Mouse (Mus musculus) layer of hippocampus, postnatal 14 days (tissue): ENCODE data around the gene Cdh3. TPM values are rescaled to one million over a fixed set of nuclear protein-coding genes. Genes with fewer than 3 reads are reported as not detected.

Experiments
- DNase-seq, 2 experiments: peaks; one replicate each; pipeline ENCODE4 v3.0.0; 2021 to 2022; ENCODE audit warnings: low spot score in 2 of 2, mixed read lengths in 1 of 2
- total RNA-seq, 2 experiments: library from RNA; stranded (reverse); gene quantifications; 2 replicates each; pipeline ENCODE4 v1.2.3; 2021

Gene Cdh3
- total RNA-seq, 2 experiments from 2014 or later: 0.12 to 1.5 TPM

- DNase-seq: no peak
Measured at GRCm38 (mm10) chr8:106526725-106527124, 16.0 kb downstream of the Cdh3 start.

DNA sequence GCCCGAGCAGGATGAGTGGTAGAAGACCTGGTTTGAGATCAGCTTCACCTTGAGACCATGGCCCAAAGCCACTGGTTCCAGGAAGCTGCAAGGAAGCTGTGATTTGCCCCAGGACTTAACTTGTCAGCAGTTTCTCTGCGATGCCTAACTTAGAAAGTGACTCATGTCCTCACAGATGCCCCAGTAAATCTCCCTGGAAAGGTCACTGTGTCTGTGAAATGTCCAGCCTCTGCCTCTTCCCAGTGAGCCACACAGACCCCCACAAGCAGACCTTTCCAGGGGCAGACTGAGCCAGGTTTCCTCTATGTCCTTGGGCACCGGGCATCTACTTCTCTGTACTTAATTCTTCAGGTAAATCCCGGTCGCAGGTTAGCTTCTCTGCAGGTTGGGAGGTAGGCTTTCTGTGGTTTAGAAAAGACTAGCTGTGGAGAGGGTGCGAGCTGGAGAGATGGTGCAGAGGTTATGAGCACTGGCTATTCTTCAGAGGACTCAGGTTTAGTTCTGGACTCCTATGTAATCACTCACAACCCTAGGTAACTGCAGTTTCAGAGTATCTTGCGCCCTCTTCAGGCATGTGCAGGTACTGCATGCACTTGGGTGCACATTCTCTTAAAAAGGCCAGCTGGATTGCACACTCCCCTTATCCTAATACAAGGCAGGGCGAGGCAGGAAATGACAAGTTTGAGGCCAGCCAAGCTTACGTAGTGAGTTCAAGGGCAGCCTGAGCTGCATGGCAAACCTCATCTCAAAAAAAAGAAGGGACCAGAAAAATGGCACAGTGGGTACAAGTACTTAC, 16.7 kb downstream of the Cdh3 start:
- no peak for DNase-seq

DNA sequence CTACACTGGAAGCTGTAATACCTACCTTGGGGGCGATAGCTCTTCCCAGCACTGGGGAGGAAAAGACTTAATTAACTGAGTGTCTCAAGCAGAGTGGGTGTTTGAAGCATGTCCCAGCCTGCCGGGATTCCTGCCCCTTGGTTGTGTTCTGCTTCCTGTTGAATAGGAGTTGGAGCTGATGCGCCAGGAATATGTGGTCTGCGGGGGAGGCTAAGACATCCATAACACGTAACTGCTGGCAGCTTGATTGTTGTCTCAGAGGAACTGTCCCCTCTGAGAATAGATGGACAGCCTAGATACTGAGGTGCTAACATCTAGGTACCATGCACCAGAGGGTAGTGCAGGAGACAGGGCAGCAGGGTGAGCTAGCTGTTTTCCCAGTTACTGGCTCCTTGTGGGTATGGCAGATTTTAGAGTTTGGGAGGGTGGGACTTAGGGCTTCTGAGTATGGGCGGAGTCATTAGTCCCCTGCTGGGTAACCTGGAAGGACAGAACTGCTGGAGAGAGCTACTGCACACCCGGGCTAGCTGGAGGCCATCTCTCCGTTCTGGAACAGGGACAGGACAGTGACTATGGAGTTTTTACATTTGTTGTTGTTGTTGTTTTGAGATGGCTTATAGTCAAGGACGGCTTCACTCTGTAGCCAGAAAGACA, 18.0 kb downstream of the Cdh3 start:
- DNase-seq: no peak

DNA sequence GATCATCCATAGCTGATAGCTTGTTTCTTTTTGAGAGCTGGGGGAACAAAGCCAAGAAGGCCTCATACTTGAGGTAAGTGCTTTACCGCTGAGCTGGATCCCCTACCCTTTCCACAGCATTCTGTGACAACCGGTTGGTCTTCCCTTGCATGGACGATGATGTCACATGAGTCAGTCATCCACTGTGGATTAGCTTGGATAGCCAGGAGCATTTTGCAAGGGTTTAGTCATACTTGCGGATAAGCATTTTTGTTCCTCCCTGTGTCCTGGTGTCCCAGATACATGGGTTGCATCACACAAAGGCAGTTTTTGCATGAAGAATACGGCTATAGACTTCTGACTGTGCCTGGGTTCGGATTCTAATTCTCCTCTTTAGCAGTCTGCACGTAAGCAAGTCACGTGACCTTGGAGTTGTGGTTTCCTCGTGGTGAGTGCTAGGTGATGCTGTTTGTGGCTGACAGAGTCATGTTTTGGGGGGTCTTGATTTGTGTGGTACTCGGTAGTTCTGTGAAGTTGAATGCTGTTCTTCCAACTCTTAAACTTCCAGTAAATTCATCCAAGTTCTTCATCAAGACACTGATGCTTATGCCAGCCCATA, 19.3 kb downstream of the Cdh3 start:
- DNase-seq: no peak

DNA sequence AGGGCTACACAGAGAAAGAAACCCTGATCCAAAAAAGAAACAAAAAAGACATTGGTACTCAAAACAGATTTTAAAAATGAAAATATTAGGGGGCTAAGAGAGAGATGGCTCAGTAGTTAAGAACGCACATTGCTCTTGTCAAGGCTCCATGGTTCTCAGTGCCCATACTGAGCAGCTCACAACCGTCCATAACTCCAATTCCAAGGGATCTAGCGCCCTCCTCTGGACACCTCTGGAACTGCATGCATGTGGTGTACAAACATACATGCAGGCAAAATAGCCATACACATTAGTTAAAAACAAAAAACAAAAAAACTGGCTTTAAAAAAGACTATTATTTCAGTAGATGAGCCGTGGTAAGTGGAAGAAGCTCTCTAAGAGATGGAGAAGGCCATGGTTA, 19.9 kb downstream of the Cdh3 start:
- no peak for DNase-seq

- no peak for DNase-seq
Measured at GRCm38 (mm10) chr8:106533709-106534108, 23.0 kb downstream of the Cdh3 start.

- peak; percentile 34 to 50 for DNase-seq
Measured at GRCm38 (mm10) chr8:106534449-106534848, 23.8 kb downstream of the Cdh3 start.

DNA sequence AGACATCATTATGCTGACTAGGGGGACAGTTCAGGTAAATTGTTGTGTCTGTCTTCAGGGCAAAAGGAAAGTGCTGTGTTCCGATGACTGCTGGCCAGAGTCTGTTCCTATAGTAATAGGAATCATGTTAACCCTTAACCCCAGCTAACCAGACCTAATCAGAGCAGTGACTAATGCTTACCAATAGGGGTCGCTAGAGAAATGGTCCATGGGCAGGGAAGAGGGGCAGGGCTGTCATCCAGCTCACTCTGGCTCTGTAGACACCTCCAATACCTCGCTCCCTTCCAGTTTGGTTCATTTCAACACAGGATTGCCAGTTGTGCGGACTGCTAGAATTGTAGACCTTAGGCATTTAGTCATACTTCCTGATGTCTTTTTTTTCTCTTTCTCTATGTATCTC, 24.8 kb downstream of the Cdh3 start:
- DNase-seq: no peak

GRCm38 (mm10) chr8:106539193-106539592, 28.5 kb downstream of the Cdh3 start:
- DNase-seq: no peak

- DNase-seq: no peak
Measured at GRCm38 (mm10) chr8:106541002-106541401, 30.3 kb downstream of the Cdh3 start.

GRCm38 (mm10) chr8:106543043-106543442, 32.4 kb downstream of the Cdh3 start:
- no peak for DNase-seq

GRCm38 (mm10) chr8:106545149-106545548, 34.5 kb downstream of the Cdh3 start:
- no peak for DNase-seq

DNA sequence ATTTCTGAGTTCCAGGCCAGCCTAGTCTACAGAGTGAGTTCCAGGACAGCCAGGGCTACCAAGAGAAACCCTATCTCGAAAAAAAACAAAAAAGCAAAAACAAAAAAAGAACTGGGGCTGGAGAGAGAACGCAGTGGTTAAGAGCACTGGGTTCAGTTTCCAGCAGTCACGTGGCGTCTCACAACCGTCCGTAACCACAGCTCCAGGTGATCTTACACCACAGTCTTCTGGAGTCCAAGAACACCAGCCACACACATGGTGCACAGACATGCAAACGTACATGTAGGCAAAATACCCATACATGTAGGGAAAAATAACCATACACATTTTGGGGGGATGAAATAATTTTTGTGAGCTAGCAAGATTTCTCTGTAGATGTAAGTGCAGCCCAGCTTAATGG, 36.1 kb downstream of the Cdh3 start:
- no peak for DNase-seq

GRCm38 (mm10) chr8:106548366-106548936, 37.8 kb downstream of the Cdh3 start:
- no peak for DNase-seq

DNA sequence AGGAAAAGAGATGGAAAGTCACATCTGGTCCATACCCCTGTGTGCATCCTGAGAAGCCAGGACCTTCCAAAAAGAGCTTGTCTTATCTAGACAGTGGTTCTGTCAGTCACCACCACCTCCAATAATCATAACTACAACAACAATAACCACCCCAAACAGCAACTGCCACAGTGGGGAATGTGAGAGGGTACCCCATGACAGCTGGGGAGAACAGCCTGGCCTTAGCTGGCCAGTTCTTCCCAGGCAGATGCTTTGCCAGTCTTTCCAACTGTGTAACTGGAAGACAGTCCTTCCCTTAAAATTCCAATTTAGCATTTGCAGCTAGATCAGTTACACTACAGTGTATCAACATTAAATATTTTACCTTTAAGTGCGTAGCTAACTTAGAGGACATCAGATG, 40.2 kb downstream of the Cdh3 start:
- DNase-seq: no peak

DNA sequence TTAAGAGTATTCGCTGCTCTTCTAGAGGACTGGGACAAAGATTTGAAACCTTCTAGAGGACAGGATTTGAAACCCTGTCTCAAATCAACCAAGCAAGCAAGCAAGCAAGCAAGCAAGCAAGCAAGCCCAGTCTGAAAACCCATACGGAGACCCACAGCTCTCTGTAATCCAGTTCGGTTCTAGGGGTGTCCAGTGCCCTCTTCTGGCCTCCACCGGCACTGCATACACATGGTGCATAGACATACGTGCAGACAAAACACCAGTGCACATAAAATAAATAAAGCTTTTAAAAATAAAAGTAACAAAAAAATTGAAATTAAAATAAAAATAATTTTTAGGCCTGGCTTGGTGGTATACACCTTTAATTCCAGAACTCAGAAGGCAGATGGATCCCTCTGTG, 43.3 kb downstream of the Cdh3 start:
- DNase-seq: no peak

DNA sequence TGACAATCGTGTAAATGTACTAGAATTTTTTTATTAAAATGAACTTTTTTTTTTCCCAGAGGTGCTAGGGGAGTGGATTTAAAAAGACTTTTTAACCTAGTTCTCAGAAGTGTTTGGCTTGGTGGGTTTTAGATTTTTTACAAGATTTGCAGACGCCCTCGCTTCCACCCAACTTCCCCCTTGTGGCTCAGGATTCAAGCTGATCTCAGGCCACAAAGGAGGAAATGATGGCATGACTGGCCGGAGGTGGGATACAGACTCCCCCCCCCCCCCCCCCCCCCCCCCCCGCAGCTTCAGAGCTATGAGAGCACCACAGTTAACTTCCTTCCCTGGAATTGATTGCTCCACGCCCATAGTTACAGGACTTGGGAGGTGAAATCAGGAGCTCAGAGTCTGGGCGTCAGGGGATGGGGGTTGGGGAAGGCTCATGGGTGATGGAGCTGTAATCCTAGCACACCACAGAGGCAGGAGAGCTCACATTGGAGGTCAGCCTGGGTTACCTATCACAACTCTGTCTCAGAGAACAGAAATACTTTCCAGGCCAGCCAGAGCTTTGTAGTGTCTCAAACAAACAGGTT, 45.5 kb downstream of the Cdh3 start:
- no peak for DNase-seq

- DNase-seq: peak in 1 of 2 experiments; percentile 18
Measured at GRCm38 (mm10) chr8:106559844-106560243, 49.2 kb downstream of the Cdh3 start.

DNA sequence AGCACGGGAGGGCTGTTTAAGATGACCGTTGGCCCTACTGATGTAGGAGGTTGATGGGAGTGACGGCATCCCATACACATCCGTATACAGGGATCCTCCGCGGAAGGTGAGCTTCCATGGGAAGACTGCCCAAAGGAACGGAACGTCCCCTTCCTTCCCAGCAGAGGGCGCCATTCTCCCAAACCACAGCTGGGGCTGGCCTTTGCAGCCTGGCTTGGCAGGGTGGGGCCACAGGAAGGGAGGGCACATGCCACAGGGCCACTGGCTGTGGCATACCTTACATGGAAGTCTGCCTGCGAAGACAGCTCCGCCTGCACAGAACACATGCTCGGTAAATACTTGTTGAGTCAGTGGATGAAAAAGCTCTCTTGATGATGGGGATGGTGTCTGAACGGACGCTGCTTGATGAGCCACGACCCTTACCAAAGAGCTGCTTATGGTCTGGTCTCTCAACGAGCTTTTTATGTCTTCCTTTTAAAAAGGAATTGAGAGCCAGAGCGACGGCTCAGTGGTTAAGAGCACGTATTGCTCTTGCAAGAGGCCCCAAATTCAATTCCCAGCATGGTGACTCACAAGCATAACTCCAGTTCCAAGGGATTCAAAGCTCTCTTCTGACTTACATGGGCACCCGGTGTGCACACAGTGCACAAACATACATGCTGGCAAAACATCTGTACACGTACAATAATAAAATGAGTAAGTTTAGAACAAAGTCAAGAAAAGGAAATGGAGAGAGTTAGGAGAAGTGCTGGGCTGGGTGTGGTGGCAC, 50.6 kb downstream of the Cdh3 start:
- DNase-seq: peak; percentile 16

DNA sequence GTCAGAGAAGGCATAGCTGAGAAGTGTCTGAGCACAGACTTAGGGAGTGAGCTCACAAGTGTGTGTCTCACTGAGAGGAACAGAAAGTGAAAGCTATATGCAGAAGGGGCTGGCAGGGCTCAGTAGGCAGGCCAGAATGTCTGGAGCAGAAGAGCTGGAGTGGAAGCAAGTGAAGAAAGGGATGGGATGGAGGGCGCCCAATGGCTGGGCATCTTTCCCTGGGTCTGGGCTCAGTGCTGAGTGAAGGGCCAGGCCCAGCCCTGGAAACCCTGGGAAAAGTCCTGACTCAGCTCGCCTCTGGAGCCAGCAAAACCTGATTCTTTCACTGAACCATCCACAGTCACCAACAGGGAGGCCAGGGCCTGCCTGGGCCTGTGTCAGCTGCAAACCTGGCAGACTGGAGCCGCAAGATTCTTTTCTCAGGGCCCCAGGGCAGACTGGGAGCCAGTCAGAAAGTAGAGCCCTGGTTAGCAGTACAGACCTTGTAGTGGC, 53.0 kb downstream of the Cdh3 start:
- DNase-seq: no peak

- no peak for DNase-seq
Measured at GRCm38 (mm10) chr8:106569006-106569405, 58.3 kb downstream of the Cdh3 start.
